Comparison of ENCODE assay signal across 19 mouse cellular contexts in genomic region chr6:83027293-83027692, GRCm38 (mm10). TPM values are rescaled to one million over a fixed set of nuclear protein-coding genes. Genes with fewer than 3 reads are reported as not detected.
DNase-seq lines count a peak whose midpoint lies in the region; ATAC-seq and TF ChIP-seq lines count a peak whose summit lies in the region.
"Had no signal": no experiment of that assay in that cellular context is flagged by ENCODE, and none has a peak within 500 bp of the region (broad histone marks: within the 10 kb centered on the region; RNA-seq: fewer than 3 reads in every experiment).

No protein-coding gene starts in this region.

- 0 out of 2 replicates have a peak overlapping the region, but pooled peaks have one; percentile 4 for H3K27ac ChIP-seq in layer of hippocampus, adult 2 months
- no peak overlapping the region for H3K27ac ChIP-seq in limb, embryonic 11.5 days (replicated peaks; ENCODE audit: low read depth, low read length)
- H3K27ac ChIP-seq: embryonic facial prominence, embryonic 12.5 days; forebrain, embryonic 12.5 days; kidney, embryonic 15.5 days had no signal

- H3K4me2 ChIP-seq in limb, embryonic 11.5 days (ENCODE audit: low read depth, severe bottlenecking) = no peak overlapping the region
- H3K4me2 ChIP-seq: embryonic facial prominence, embryonic 12.5 days; forebrain, embryonic 12.5 days; kidney, embryonic 15.5 days had no signal

- peaks cover 41% of the 10 kb centered on the region for H3K36me3 ChIP-seq in megakaryocyte, embryonic 14.5 days (replicated peaks; ENCODE audit: low read length)
- H3K36me3 ChIP-seq in limb, embryonic 11.5 days (ENCODE audit: control insufficient read depth, insufficient read depth, low read length) = no peaks in the 10 kb centered on the region
- H3K36me3 ChIP-seq: embryonic facial prominence, embryonic 12.5 days; forebrain, embryonic 12.5 days had no signal

- ATAC-seq in megakaryocyte, adult 5-6 weeks (ENCODE audit: poor library complexity, severe bottlenecking) = no peak
- ATAC-seq in limb, embryonic 11.5 days (ENCODE audit: insufficient number of reproducible peaks, low FRiP score, low TSS enrichment, low read depth) = no peak
- ATAC-seq in erythroblast, adult 5-6 weeks (replicated peaks; ENCODE audit: low FRiP score, poor library complexity, severe bottlenecking) = no peak
- ATAC-seq: hindbrain, embryonic 16.5 days; intestine, postnatal 0 days; midbrain, embryonic 16.5 days had no signal

- H3K9me3 ChIP-seq in megakaryocyte, embryonic 14.5 days = no peaks in the 10 kb centered on the region
- H3K9me3 ChIP-seq in limb, embryonic 11.5 days (ENCODE audit: control insufficient read depth, low read length) = no peaks in the 10 kb centered on the region
- H3K9me3 ChIP-seq: embryonic facial prominence, embryonic 12.5 days; forebrain, embryonic 12.5 days; kidney, embryonic 15.5 days had no signal

- peaks cover 97% of the 10 kb centered on the region for H3K4me1 ChIP-seq in megakaryocyte, embryonic 14.5 days
- H3K4me1 ChIP-seq in limb, embryonic 11.5 days (ENCODE audit: control insufficient read depth, insufficient read depth, low read length) = peaks cover 4% of the 10 kb centered on the region

- H3K9ac ChIP-seq in limb, embryonic 11.5 days (ENCODE audit: low read length) = 0 out of 2 replicates have a peak overlapping the region, but pooled peaks have one; percentile 27
- H3K9ac ChIP-seq: embryonic facial prominence, embryonic 12.5 days; forebrain, embryonic 12.5 days; kidney, embryonic 15.5 days had no signal

- no peaks in the 10 kb centered on the region for H3K27me3 ChIP-seq in megakaryocyte, embryonic 14.5 days (replicated peaks)
- H3K27me3 ChIP-seq in limb, embryonic 11.5 days (ENCODE audit: control insufficient read depth, insufficient read depth, low read length) = peaks cover 22% of the 10 kb centered on the region

- no peak overlapping the region for H3K4me3 ChIP-seq in layer of hippocampus, adult 2 months
- H3K4me3 ChIP-seq in megakaryocyte, embryonic 14.5 days (replicated peaks) = peak overlapping the region; percentile 83
- H3K4me3 ChIP-seq in limb, embryonic 11.5 days (ENCODE audit: low read depth, low read length) = no peak overlapping the region
- H3K4me3 ChIP-seq: embryonic facial prominence, embryonic 12.5 days; forebrain, embryonic 12.5 days; kidney, embryonic 15.5 days had no signal

- no peak for TF ChIP-seq CTCF in layer of hippocampus, adult 2 months (conservative IDR thresholded peaks at IDR 0.05)

- 77% methylated on average over 8 of the region's 8 CpGs for WGBS in limb, embryonic 11.5 days

- DNase-seq in layer of hippocampus, adult 2 months (ENCODE audit: low spot score in 2 of 2) = no peak
- DNase-seq in layer of hippocampus, adult 9-10 months (ENCODE audit: low spot score) = no peak
- no peak for DNase-seq in limb, embryonic 11.5 days (ENCODE audit: low spot score)
- DNase-seq in testis, postnatal 14 days (ENCODE audit: low spot score) = no peak
- no peak for DNase-seq in right cerebral cortex, postnatal 25 days
- DNase-seq: adrenal gland, postnatal 36 days; cerebellum, adult 2 months; heart, adult 18-20 months; heart, postnatal 4 days; right cerebral cortex, postnatal 14 days had no signal

RNA-seq across cellular contexts. Expression of gene Dok1, which starts 6.0 kb away (rescaled TPM):
- total RNA-seq in layer of hippocampus, adult 2 months (2021) = 1 to 10 TPM; 3.2 to 3.3 TPM
- polyA plus RNA-seq in megakaryocyte, embryonic 14.5 days (2012; ENCODE audit: insufficient read depth, low replicate concordance) = 159 and 256 TPM in 2 replicates
- 10.2 and 12.3 TPM in 2 replicates for total RNA-seq in megakaryocyte, adult 5-6 weeks (2015)
- total RNA-seq in megakaryocyte, adult 5-6 weeks (2017) = 23.5 and 26.8 TPM in 2 replicates
- 6.5 and 7.3 TPM in 2 replicates for polyA plus RNA-seq in limb, embryonic 11.5 days (2014; fragmentation: Nextera tagmentation; extraction: Ambion mirVana)
- total RNA-seq in erythroblast, adult 5-6 weeks (2015; ENCODE audit: low replicate concordance) = 11.3 and 19.4 TPM in 2 replicates
- total RNA-seq in erythroblast, adult 5-6 weeks (2017; ENCODE audit: low replicate concordance) = 23.9 and 24.7 TPM in 2 replicates

RNA-seq across cellular contexts. Expression of gene Loxl3, which starts 6.7 kb away (rescaled TPM):
- 1 to 10 TPM; 2.4 to 3.5 TPM for total RNA-seq in layer of hippocampus, adult 2 months (2021)
- 0.40 and 4.2 TPM in 2 replicates for polyA plus RNA-seq in megakaryocyte, embryonic 14.5 days (2012; ENCODE audit: insufficient read depth, low replicate concordance)
- total RNA-seq in megakaryocyte, adult 5-6 weeks (2015) = 0.30 and 0.65 TPM in 2 replicates
- total RNA-seq in megakaryocyte, adult 5-6 weeks (2017) = 0.44 and 1.4 TPM in 2 replicates
- polyA plus RNA-seq in limb, embryonic 11.5 days (2014; fragmentation: Nextera tagmentation; extraction: Ambion mirVana) = 10.1 and 13.7 TPM in 2 replicates
- 1.5 and 2.9 TPM in 2 replicates for total RNA-seq in erythroblast, adult 5-6 weeks (2015; ENCODE audit: low replicate concordance)
- total RNA-seq in erythroblast, adult 5-6 weeks (2017; ENCODE audit: low replicate concordance) = 3.2 and 3.6 TPM in 2 replicates

RNA-seq across cellular contexts. Expression of gene Aup1, which starts 27.0 kb away (rescaled TPM):
- total RNA-seq in layer of hippocampus, adult 2 months (2021) = 100 to 1,000 TPM; 131 to 133 TPM
- 1,695 and 4,915 TPM in 2 replicates for polyA plus RNA-seq in megakaryocyte, embryonic 14.5 days (2012; ENCODE audit: insufficient read depth, low replicate concordance)
- 156 and 191 TPM in 2 replicates for total RNA-seq in megakaryocyte, adult 5-6 weeks (2015)
- 143 and 168 TPM in 2 replicates for total RNA-seq in megakaryocyte, adult 5-6 weeks (2017)
- polyA plus RNA-seq in limb, embryonic 11.5 days (2014; fragmentation: Nextera tagmentation; extraction: Ambion mirVana) = 122 and 123 TPM in 2 replicates
- total RNA-seq in erythroblast, adult 5-6 weeks (2015; ENCODE audit: low replicate concordance) = 197 and 242 TPM in 2 replicates
- 212 and 218 TPM in 2 replicates for total RNA-seq in erythroblast, adult 5-6 weeks (2017; ENCODE audit: low replicate concordance)

RNA-seq across cellular contexts. Expression of gene Htra2, which starts 27.8 kb away (rescaled TPM):
- 10 to 100 TPM; 52.9 to 54.5 TPM for total RNA-seq in layer of hippocampus, adult 2 months (2021)
- 27.7 and 49.5 TPM in 2 replicates for polyA plus RNA-seq in megakaryocyte, embryonic 14.5 days (2012; ENCODE audit: insufficient read depth, low replicate concordance)
- 53.9 and 55.6 TPM in 2 replicates for total RNA-seq in megakaryocyte, adult 5-6 weeks (2015)
- total RNA-seq in megakaryocyte, adult 5-6 weeks (2017) = 34.1 and 41.4 TPM in 2 replicates
- polyA plus RNA-seq in limb, embryonic 11.5 days (2014; fragmentation: Nextera tagmentation; extraction: Ambion mirVana) = 28.7 and 33.2 TPM in 2 replicates
- 69.4 and 97.8 TPM in 2 replicates for total RNA-seq in erythroblast, adult 5-6 weeks (2015; ENCODE audit: low replicate concordance)
- total RNA-seq in erythroblast, adult 5-6 weeks (2017; ENCODE audit: low replicate concordance) = 41.9 and 57.7 TPM in 2 replicates

RNA-seq across cellular contexts. Expression of gene Dqx1, which starts 30.4 kb away (rescaled TPM):
- under 1 TPM; 0.69 to 0.79 TPM for total RNA-seq in layer of hippocampus, adult 2 months (2021)
- polyA plus RNA-seq in megakaryocyte, embryonic 14.5 days (2012; ENCODE audit: insufficient read depth, low replicate concordance) = 0.22 TPM in 1 of 2 replicates, not detected in the other
- 2.2 and 2.3 TPM in 2 replicates for total RNA-seq in megakaryocyte, adult 5-6 weeks (2015)
- total RNA-seq in megakaryocyte, adult 5-6 weeks (2017) = 0.62 and 1.2 TPM in 2 replicates
- polyA plus RNA-seq in limb, embryonic 11.5 days (2014; fragmentation: Nextera tagmentation; extraction: Ambion mirVana) = 0.35 and 0.88 TPM in 2 replicates
- 1.7 and 3.5 TPM in 2 replicates for total RNA-seq in erythroblast, adult 5-6 weeks (2015; ENCODE audit: low replicate concordance)
- 4.2 and 6.7 TPM in 2 replicates for total RNA-seq in erythroblast, adult 5-6 weeks (2017; ENCODE audit: low replicate concordance)
